In genomic region chrX:21061866-21062543, GRCm38 (mm10) we compare ENCODE assay signal across 7 mouse cellular contexts. TPM values are rescaled to one million over a fixed set of nuclear protein-coding genes. Genes with fewer than 3 reads are reported as not detected.
DNase-seq lines count a peak whose midpoint lies in the region; ATAC-seq lines count a peak whose summit lies in the region.

TSS of gene Zfp182 (minus strand) at chrX:21062316.

- peak within 1 kb of the TSS; percentile 59; the same call in 1 of the 2 replicates for H3K27ac ChIP-seq in embryonic facial prominence, embryonic 10.5 days (replicated peaks)
- H3K27ac ChIP-seq in limb, embryonic 10.5 days: peak within 1 kb of the TSS; percentile 61; the same call in 1 of the 2 replicates
- peak within 1 kb of the TSS; percentile 14; the same call in 1 of the 2 replicates for H3K27ac ChIP-seq in midbrain, embryonic 13.5 days

- peak; percentile 100 for ATAC-seq in granulocyte monocyte progenitor cell, adult 5-6 weeks (replicated peaks; ENCODE audit: poor library complexity, severe bottlenecking)
- peak; percentile 98 for ATAC-seq in midbrain, embryonic 13.5 days

- H3K4me1 ChIP-seq in embryonic facial prominence, embryonic 10.5 days: no peaks in the 10 kb centered on the region
- no peaks in the 10 kb centered on the region for H3K4me1 ChIP-seq in limb, embryonic 10.5 days
- no peaks in the 10 kb centered on the region for H3K4me1 ChIP-seq in midbrain, embryonic 13.5 days (replicated peaks)

- H3K4me2 ChIP-seq in midbrain, embryonic 13.5 days (replicated peaks): peak within 1 kb of the TSS; percentile 52

- H3K9ac ChIP-seq in midbrain, embryonic 13.5 days (replicated peaks): peak within 1 kb of the TSS; percentile 61; the same call in 1 of the 2 replicates

- no peaks in the 10 kb centered on the region for H3K27me3 ChIP-seq in embryonic facial prominence, embryonic 10.5 days (replicated peaks; ENCODE audit: low read depth, poor library complexity, severe bottlenecking)
- H3K27me3 ChIP-seq in limb, embryonic 10.5 days (ENCODE audit: low read depth, poor library complexity, severe bottlenecking): no peaks in the 10 kb centered on the region
- H3K27me3 ChIP-seq in midbrain, embryonic 13.5 days: no peaks in the 10 kb centered on the region

- no peaks in the 10 kb centered on the region for H3K9me3 ChIP-seq in embryonic facial prominence, embryonic 10.5 days
- no peaks in the 10 kb centered on the region for H3K9me3 ChIP-seq in limb, embryonic 10.5 days (replicated peaks)
- no peaks in the 10 kb centered on the region for H3K9me3 ChIP-seq in midbrain, embryonic 13.5 days

- H3K4me3 ChIP-seq in embryonic facial prominence, embryonic 10.5 days: peak within 1 kb of the TSS; percentile 63
- H3K4me3 ChIP-seq in limb, embryonic 10.5 days: peak within 1 kb of the TSS; percentile 56
- H3K4me3 ChIP-seq in midbrain, embryonic 13.5 days (replicated peaks): peak within 1 kb of the TSS; percentile 48

- WGBS in embryonic facial prominence, embryonic 10.5 days: 19% methylated on average over 25 of the region's 25 CpGs
- WGBS in limb, embryonic 10.5 days: 13% methylated on average over 25 of the region's 25 CpGs
- WGBS in midbrain, embryonic 13.5 days: 20% methylated on average over 25 of the region's 25 CpGs

- no peaks in the 10 kb centered on the region for H3K36me3 ChIP-seq in embryonic facial prominence, embryonic 10.5 days (replicated peaks)
- no peaks in the 10 kb centered on the region for H3K36me3 ChIP-seq in limb, embryonic 10.5 days
- no peaks in the 10 kb centered on the region for H3K36me3 ChIP-seq in midbrain, embryonic 13.5 days

- peak; percentile 83 for DNase-seq in adrenal gland, postnatal 10 days
- DNase-seq in embryonic facial prominence, embryonic 10.5 days (ENCODE audit: low spot score): peak; percentile 73
- DNase-seq in kidney, adult 11 months: peak; percentile 79
- peak; percentile 61 for DNase-seq in limb, embryonic 10.5 days (ENCODE audit: low spot score)
- DNase-seq in spleen, adult 12 weeks (ENCODE audit: low spot score): peak; percentile 52

RNA-seq across cellular contexts. Expression of gene Zfp182, which starts in this region (rescaled TPM):
- total RNA-seq in adrenal gland, postnatal 10 days (2021): 1 to 10 TPM; 6.6 to 9.5 TPM
- 5.3 and 5.6 TPM in 2 replicates for polyA plus RNA-seq in embryonic facial prominence, embryonic 10.5 days (2016; fragmentation: Nextera tagmentation; extraction: Ambion mirVana)
- total RNA-seq in granulocyte monocyte progenitor cell, adult 5-6 weeks (2014; fragmentation: Nextera tagmentation): 19.2 and 23.4 TPM in 2 replicates
- total RNA-seq in granulocyte monocyte progenitor cell, adult 5-6 weeks (2017): 11.0 and 15.4 TPM in 2 replicates
- polyA plus RNA-seq in limb, embryonic 10.5 days (2016; fragmentation: Nextera tagmentation; extraction: Ambion mirVana): 4.0 and 5.0 TPM in 2 replicates
- 9.3 and 11.1 TPM in 2 replicates for polyA plus RNA-seq in midbrain, embryonic 13.5 days (2015; fragmentation: Nextera tagmentation; extraction: Ambion mirVana)

Comparison
In these comparisons a context has a peak if more than half of its experiments do, and no peak if none do; other contexts are left out.
1. Peak in every context shown above with its lines: DNase-seq, ATAC-seq, H3K4me3 ChIP-seq and H3K27ac ChIP-seq.